Mouse (Mus musculus): ENCODE results near the gene Sntg2.

The Sntg2 gene

GRCm38 (mm10) chr12:30202763-30203162 lies 170.4 kb downstream of the Sntg2 start:
- DNase-seq (ENCODE audit: extremely low spot score) = no peak

- DNase-seq (ENCODE audit: extremely low spot score) = no peak
Observed at GRCm38 (mm10) chr12:30201031-30201430, 172.1 kb downstream of the Sntg2 start.

- no peak for DNase-seq (ENCODE audit: extremely low spot score)
Observed at GRCm38 (mm10) chr12:30200621-30201020, 172.6 kb downstream of the Sntg2 start.

GRCm38 (mm10) chr12:30199735-30200134 lies 173.4 kb downstream of the Sntg2 start:
- peak; percentile 30 for DNase-seq (ENCODE audit: extremely low spot score)

GRCm38 (mm10) chr12:30198250-30198649 lies 174.9 kb downstream of the Sntg2 start:
- DNase-seq (ENCODE audit: extremely low spot score) = no peak

- DNase-seq (ENCODE audit: extremely low spot score) = no peak
Observed at GRCm38 (mm10) chr12:30181721-30182120, 191.5 kb downstream of the Sntg2 start.

- DNase-seq (ENCODE audit: extremely low spot score) = no peak
Observed at GRCm38 (mm10) chr12:30179623-30180022, 193.6 kb downstream of the Sntg2 start.

- no peak for DNase-seq (ENCODE audit: extremely low spot score)
Observed at GRCm38 (mm10) chr12:30177966-30178365, 195.2 kb downstream of the Sntg2 start.

- DNase-seq (ENCODE audit: extremely low spot score) = no peak
Observed at GRCm38 (mm10) chr12:30177529-30177928, 195.6 kb downstream of the Sntg2 start.

- DNase-seq (ENCODE audit: extremely low spot score) = no peak
Observed at GRCm38 (mm10) chr12:30168491-30168890, 204.7 kb downstream of the Sntg2 start.

- no peak for DNase-seq (ENCODE audit: extremely low spot score)
Observed at GRCm38 (mm10) chr12:30164538-30164937, 208.6 kb downstream of the Sntg2 start.

- no peak for DNase-seq (ENCODE audit: extremely low spot score)
Observed at GRCm38 (mm10) chr12:30164005-30164404, 209.2 kb downstream of the Sntg2 start.

- no peak for DNase-seq (ENCODE audit: extremely low spot score)
Observed at GRCm38 (mm10) chr12:30161731-30162406, 211.3 kb downstream of the Sntg2 start.

- no peak for DNase-seq (ENCODE audit: extremely low spot score)
Observed at GRCm38 (mm10) chr12:30160475-30160874, 212.7 kb downstream of the Sntg2 start.

- no peak for DNase-seq (ENCODE audit: extremely low spot score)
Observed at GRCm38 (mm10) chr12:30159788-30160187, 213.4 kb downstream of the Sntg2 start.

GRCm38 (mm10) chr12:30154079-30154673 lies 219.0 kb downstream of the Sntg2 start:
- no peak for DNase-seq (ENCODE audit: extremely low spot score)

GRCm38 (mm10) chr12:30142085-30142484 lies 231.1 kb downstream of the Sntg2 start:
- DNase-seq (ENCODE audit: extremely low spot score) = no peak

GRCm38 (mm10) chr12:30132524-30132923 lies 240.7 kb downstream of the Sntg2 start, which contains the start of gene Tpo:
TSS of gene Tpo (minus strand) at chr12:30132624.
- DNase-seq (ENCODE audit: extremely low spot score) = no peak

- no peak for DNase-seq (ENCODE audit: extremely low spot score)
Observed at GRCm38 (mm10) chr12:30129411-30129716, 243.8 kb downstream of the Sntg2 start.

GRCm38 (mm10) chr12:30128561-30129410 lies 244.4 kb downstream of the Sntg2 start:
- DNase-seq (ENCODE audit: extremely low spot score) = peak; percentile 54
